Mouse (Mus musculus) B cell, adult 62 days (primary cell): Measurements from ENCODE around the gene Dek. TPM values are rescaled to one million over a fixed set of nuclear protein-coding genes. Genes with fewer than 3 reads are reported as not detected.

Experiments
- total RNA-seq: library from RNA; stranded (reverse); gene quantifications from 4 replicates; pipeline ENCODE4 v1.2.4, GENCODE M21; 2023

Gene Dek
- total RNA-seq = 135 to 145 TPM (median 141 TPM) in 4 replicates

GRCm38 (mm10) chr13:47105711-47106579 is at the start of gene Dek:
Dek (minus strand) TSS chr13:47106201.

GRCm38 (mm10) chr13:47122537-47123430 is 16.8 kb upstream of the Dek start, which contains the start of gene Rnf144b:
Rnf144b (plus strand) TSS chr13:47122656.

GRCm38 (mm10) chr13:47044617-47044947 is 61.4 kb downstream of the Dek start, which contains the start of gene Tpmt:
Tpmt (minus strand) TSS chr13:47044737.

GRCm38 (mm10) chr13:47043030-47043680 is 62.8 kb downstream of the Dek start, which contains the start of gene Kdm1b:
Kdm1b (plus strand) TSS chr13:47043499.

Other genes with a start within 250 kb of the Dek start
- gene Kif13a, start 176.3 kb downstream of the Dek start, total RNA-seq = 8.1 to 12.6 TPM (median 10.4 TPM) in 4 replicates
- gene Nhlrc1, start 91.4 kb downstream of the Dek start, total RNA-seq = 0.25 TPM in 1 of 4 replicates, not detected in the others
- 17.3 to 23.9 TPM (median 20.2 TPM) in 4 replicates for gene Kdm1b, start 62.7 kb downstream of the Dek start, total RNA-seq
- gene Tpmt, start 61.5 kb downstream of the Dek start, total RNA-seq = 0.98 to 3.5 TPM (median 1.1 TPM) in 3 of 4 replicates, not detected in the other
- gene Rnf144b, start 16.5 kb upstream of the Dek start, total RNA-seq = 0.75 to 1.7 TPM (median 0.91 TPM) in 4 replicates